Mouse (Mus musculus) olfactory bulb, adult 2 months (tissue): ENCODE measurements around the gene Sh3pxd2a.

ENCODE experiments used
- CTCF ChIP-seq: fragments of 200-500 bp; IDR thresholded peaks from 2 replicates; pipeline ENCODE4 v1.5.1; 2012; ENCODE audit warnings: low read depth, mild to moderate bottlenecking, low read length, moderate library complexity; ENCODE audit not compliant: insufficient read depth
- POLR2A ChIP-seq: fragments of 200-500 bp; IDR thresholded peaks from 2 replicates; pipeline ENCODE4 v1.6.1; 2012; ENCODE audit warnings: mild to moderate bottlenecking, low read depth, low read length, moderate library complexity; ENCODE audit not compliant: insufficient read depth

DNA sequence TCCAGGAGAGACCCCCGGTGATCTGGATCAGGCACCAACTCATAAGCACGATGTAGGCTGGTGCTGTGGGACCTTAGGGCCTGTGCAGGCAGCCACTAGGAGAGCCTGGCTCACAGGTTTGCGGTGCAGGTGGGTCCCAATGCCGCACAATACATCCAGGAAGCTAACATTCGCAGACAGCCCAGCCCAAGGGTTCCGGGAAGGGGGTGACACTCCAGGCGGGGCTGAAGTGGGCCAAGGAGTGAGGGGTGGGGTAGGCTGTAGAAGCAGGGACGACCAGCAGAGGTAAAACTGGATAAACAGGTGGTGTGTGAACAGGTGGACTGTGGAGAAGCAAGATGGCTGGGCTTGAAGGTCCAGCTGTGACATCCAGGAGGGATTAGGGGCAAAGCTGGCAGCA is 115.2 kb downstream of the Sh3pxd2a start:
- TF ChIP-seq CTCF (no peak), POLR2A (no peak)
